Comparison of ENCODE assay signal across 7 mouse cellular contexts in genomic region chr14:124669739-124670138, GRCm38 (mm10). TPM values are rescaled to one million over a fixed set of nuclear protein-coding genes. Genes with fewer than 3 reads are reported as not detected.
A peak's percentile ranks its signal among the peaks of the same experiment; 100 is the strongest.
DNase-seq lines count a peak whose midpoint lies in the region; ATAC-seq and TF ChIP-seq lines count a peak whose summit lies in the region.

No protein-coding gene starts in this region.

- ATAC-seq in lung, embryonic 16.5 days (ENCODE audit: low read depth), result peak; percentile 47; the same call in 1 of the 2 replicates
- ATAC-seq in lung, postnatal 0 days, result no peak
- ATAC-seq in intestine, embryonic 15.5 days, result peak; percentile 78

- no peak for TF ChIP-seq CTCF in lung, postnatal 0 days (IDR thresholded peaks at IDR 0.05)

- no peaks in the 10 kb centered on the region for H3K4me1 ChIP-seq in lung, embryonic 16.5 days (replicated peaks; ENCODE audit: control insufficient read depth, insufficient read depth, low read length)
- H3K4me1 ChIP-seq in lung, postnatal 0 days (ENCODE audit: insufficient read depth, low read depth, low read length), result no peaks in the 10 kb centered on the region
- peaks cover 14% of the 10 kb centered on the region for H3K4me1 ChIP-seq in embryonic facial prominence, embryonic 10.5 days
- H3K4me1 ChIP-seq in intestine, embryonic 15.5 days (replicated peaks), result 0 out of 2 replicates have a peak, but pooled peaks cover 2% of the 10 kb centered on the region

- H3K4me3 ChIP-seq in lung, embryonic 16.5 days (ENCODE audit: low read length), result no peak overlapping the region
- H3K4me3 ChIP-seq in lung, postnatal 0 days (ENCODE audit: low read depth, low read length), result no peak overlapping the region
- H3K4me3 ChIP-seq in embryonic facial prominence, embryonic 10.5 days, result no peak overlapping the region
- H3K4me3 ChIP-seq in intestine, embryonic 15.5 days (replicated peaks), result no peak overlapping the region

- H3K9ac ChIP-seq in lung, embryonic 16.5 days (ENCODE audit: low read length), result no peak overlapping the region
- no peak overlapping the region for H3K9ac ChIP-seq in lung, postnatal 0 days (replicated peaks; ENCODE audit: low read depth)
- no peak overlapping the region for H3K9ac ChIP-seq in intestine, embryonic 15.5 days

- no peak for DNase-seq in lung, postnatal 0 days (ENCODE audit: low spot score)
- peak; percentile 92 for DNase-seq in embryonic facial prominence, embryonic 10.5 days (ENCODE audit: low spot score)
- peak; percentile 95 for DNase-seq in neural tube, embryonic 10.5 days (ENCODE audit: extremely low spot score, low spot score)
- no peak for DNase-seq in T-cell, adult 2 months (ENCODE audit: low spot score)
- no peak for DNase-seq in lung, postnatal 4 days

- no peaks in the 10 kb centered on the region for H3K9me3 ChIP-seq in lung, embryonic 16.5 days (ENCODE audit: control insufficient read depth, low read length)
- no peaks in the 10 kb centered on the region for H3K9me3 ChIP-seq in lung, postnatal 0 days (ENCODE audit: low read length)
- H3K9me3 ChIP-seq in embryonic facial prominence, embryonic 10.5 days, result no peaks in the 10 kb centered on the region
- H3K9me3 ChIP-seq in intestine, embryonic 15.5 days, result no peaks in the 10 kb centered on the region

- WGBS in lung, embryonic 16.5 days, result 11% methylated on average over 7 of the region's 7 CpGs
- 12% methylated on average over 7 of the region's 7 CpGs for WGBS in lung, postnatal 0 days
- WGBS in embryonic facial prominence, embryonic 10.5 days, result 8% methylated on average over 7 of the region's 7 CpGs
- 20% methylated on average over 7 of the region's 7 CpGs for WGBS in intestine, embryonic 15.5 days

- no peak overlapping the region for H3K27ac ChIP-seq in lung, embryonic 16.5 days (ENCODE audit: low read length)
- H3K27ac ChIP-seq in lung, postnatal 0 days (ENCODE audit: low read length), result no peak overlapping the region
- peak overlapping the region; percentile 57; the same call in 1 of the 2 replicates for H3K27ac ChIP-seq in embryonic facial prominence, embryonic 10.5 days (replicated peaks)
- H3K27ac ChIP-seq in intestine, embryonic 15.5 days, result no peak overlapping the region

- no peaks in the 10 kb centered on the region for H3K36me3 ChIP-seq in lung, embryonic 16.5 days (ENCODE audit: control insufficient read depth, insufficient read depth, low read length)
- no peaks in the 10 kb centered on the region for H3K36me3 ChIP-seq in lung, postnatal 0 days (ENCODE audit: insufficient read depth, low read length)
- H3K36me3 ChIP-seq in embryonic facial prominence, embryonic 10.5 days (replicated peaks), result no peaks in the 10 kb centered on the region
- H3K36me3 ChIP-seq in intestine, embryonic 15.5 days, result no peaks in the 10 kb centered on the region

- TF ChIP-seq EP300 in lung, postnatal 0 days (IDR thresholded peaks at IDR 0.05), result no peak

- H3K27me3 ChIP-seq in lung, embryonic 16.5 days (ENCODE audit: control insufficient read depth, insufficient read depth, low read depth, low read length), result peaks cover 3% of the 10 kb centered on the region; the same call in 1 of the 2 replicates
- H3K27me3 ChIP-seq in lung, postnatal 0 days (replicated peaks; ENCODE audit: insufficient read depth, low read length), result no peaks in the 10 kb centered on the region
- peaks cover 5% of the 10 kb centered on the region for H3K27me3 ChIP-seq in embryonic facial prominence, embryonic 10.5 days (replicated peaks; ENCODE audit: low read depth, poor library complexity, severe bottlenecking)
- no peaks in the 10 kb centered on the region for H3K27me3 ChIP-seq in intestine, embryonic 15.5 days (replicated peaks)

- no peak overlapping the region for H3K4me2 ChIP-seq in lung, embryonic 16.5 days (ENCODE audit: low read depth, low read length)
- no peak overlapping the region for H3K4me2 ChIP-seq in lung, postnatal 0 days (replicated peaks; ENCODE audit: low read depth, low read length)
- H3K4me2 ChIP-seq in intestine, embryonic 15.5 days (replicated peaks), result no peak overlapping the region

RNA-seq across cellular contexts. Expression of gene Fgf14, which starts 7.2 kb away (rescaled TPM):
- 0.65 and 1.4 TPM in 2 replicates for polyA plus RNA-seq in lung, embryonic 16.5 days (2015; fragmentation: Nextera tagmentation; extraction: Ambion mirVana)
- 0.06 and 0.08 TPM in 2 replicates for polyA plus RNA-seq in lung, postnatal 0 days (2015; fragmentation: Nextera tagmentation; extraction: Ambion mirVana)
- 1.0 and 1.2 TPM in 2 replicates for polyA plus RNA-seq in embryonic facial prominence, embryonic 10.5 days (2016; fragmentation: Nextera tagmentation; extraction: Ambion mirVana)
- 1.0 and 1.2 TPM in 2 replicates for polyA plus RNA-seq in intestine, embryonic 15.5 days (2015; fragmentation: Nextera tagmentation; extraction: Ambion mirVana)

Comparison
In these comparisons a context has a peak if more than half of its experiments do, and no peak if none do; other contexts are left out.
1. DNase-seq: peak in embryonic facial prominence, embryonic 10.5 days (single experiment) and neural tube, embryonic 10.5 days (single experiment); none in lung, postnatal 0 days (single experiment), T-cell, adult 2 months (single experiment) and lung, postnatal 4 days (0 of 2).